Mouse (Mus musculus): ENCODE measurements around the gene Gpr62.

Gene Gpr62

GRCm38 (mm10) chr9:106417841-106418625 lies 47.7 kb downstream of the Gpr62 start:
- DNase-seq, result peak; percentile 84

GRCm38 (mm10) chr9:106416826-106417225 lies 48.9 kb downstream of the Gpr62 start:
- no peak for DNase-seq
